Mouse (Mus musculus) MEL (cell line): ENCODE measurements around the gene Homer1. TPM values are rescaled to one million over a fixed set of nuclear protein-coding genes. Genes with fewer than 3 reads are reported as not detected.
A peak's percentile ranks its signal among the peaks of the same experiment; 100 is the strongest.

Experiments
- DNase-seq: peaks from one replicate; pipeline ENCODE4 v3.0.0; 2011; ENCODE audit warnings: low read depth, low spot score
- H3K27ac ChIP-seq: 2 replicates; pipeline ENCODE4 v1.5.1; 2012; ENCODE audit warnings: low read depth, mild to moderate bottlenecking, control low read depth, low read length, moderate library complexity; ENCODE audit not compliant: control insufficient read depth
- H3K27me3 ChIP-seq, 2 experiments: fragments of 150-350 bp in 1 of 2; sonication (generic) in 1 of 2; 2 replicates each; pipeline ENCODE4 v1.6.1; 2012; ENCODE audit warnings: low read length in 2 of 2, mild to moderate bottlenecking in 2 of 2, improper control_type of control experiment in 1 of 2, moderate library complexity in 1 of 2; ENCODE audit not compliant: insufficient read depth in 2 of 2, control insufficient read depth in 1 of 2
- H3K36me3 ChIP-seq, 2 experiments: 2 replicates each; pipeline ENCODE4 v1.6.1; 2012 to 2014; ENCODE audit warnings: low read length in 2 of 2, improper control_type of control experiment in 1 of 2, inconsistent platforms in 1 of 2, mild to moderate bottlenecking in 1 of 2; ENCODE audit not compliant: insufficient read depth in 2 of 2, control insufficient read depth in 1 of 2
- H3K4me1 ChIP-seq, 2 experiments: fragments of 150-350 bp in 1 of 2; sonication (generic) in 1 of 2; 2 replicates each; pipeline ENCODE4 v1.6.1; 2012; ENCODE audit warnings: low read length in 2 of 2, improper control_type of control experiment in 1 of 2, mild to moderate bottlenecking in 1 of 2; ENCODE audit not compliant: insufficient read depth in 2 of 2, control insufficient read depth in 1 of 2
- H3K4me3 ChIP-seq, 2 experiments: fragments of 150-350 bp in 1 of 2; sonication (generic) in 1 of 2; 2 replicates each; pipeline ENCODE4 v1.5.1; 2012; ENCODE audit warnings: low read depth in 2 of 2, low read length in 2 of 2, mild to moderate bottlenecking in 2 of 2, moderate library complexity in 2 of 2, control low read depth in 1 of 2, improper control_type of control experiment in 1 of 2; ENCODE audit not compliant: control insufficient read depth in 1 of 2, insufficient read depth in 1 of 2
- H3K79me2 ChIP-seq: 2 replicates; pipeline ENCODE4 v1.6.1; 2012; ENCODE audit warnings: mild to moderate bottlenecking, low read length, moderate library complexity; ENCODE audit not compliant: control insufficient read depth, poor library complexity, insufficient read depth
- H3K9ac ChIP-seq: 2 replicates; pipeline ENCODE4 v1.6.1; 2012; ENCODE audit warnings: low read depth, mild to moderate bottlenecking, control low read depth, low read length, moderate library complexity; ENCODE audit not compliant: control insufficient read depth, poor library complexity, severe bottlenecking
- H3K9me3 ChIP-seq: fragments of 150-350 bp; sonication (generic); replicated peaks from 2 replicates; pipeline ENCODE4 v1.6.1; 2012; ENCODE audit warnings: mild to moderate bottlenecking, low read length, improper control_type of control experiment, moderate library complexity; ENCODE audit not compliant: insufficient read depth
- BHLHE40 ChIP-seq: IDR thresholded peaks from 2 replicates; pipeline ENCODE4 v1.6.1; 2012; ENCODE audit warnings: low read depth, mild to moderate bottlenecking, inconsistent platforms, low read length, improper control_type of control experiment, borderline replicate concordance
- CTCF ChIP-seq, 3 experiments: IDR thresholded peaks in 2 of 3; conservative IDR thresholded peaks in 1 of 3; 2 replicates each; pipeline ENCODE4 v1.5.1; 2011 to 2012; ENCODE audit warnings: low read length in 3 of 3, low read depth in 2 of 3, mild to moderate bottlenecking in 2 of 3, improper control_type of control experiment in 1 of 3, inconsistent platforms in 1 of 3, mixed read lengths in 1 of 3, moderate library complexity in 1 of 3; ENCODE audit not compliant: control insufficient read depth in 1 of 3, insufficient read depth in 1 of 3, poor library complexity in 1 of 3, severe bottlenecking in 1 of 3
- EP300 ChIP-seq, 2 experiments: IDR thresholded peaks; 2 replicates each; pipeline ENCODE4 v1.6.1; 2011; ENCODE audit warnings: improper control_type of control experiment in 2 of 2, low read length in 2 of 2, low read depth in 1 of 2, mild to moderate bottlenecking in 1 of 2
- ETS1 ChIP-seq: IDR thresholded peaks from 2 replicates; pipeline ENCODE4 v1.6.1; 2012; ENCODE audit warnings: low read depth, mild to moderate bottlenecking, inconsistent platforms, low read length, improper control_type of control experiment, moderate library complexity
- GABPA ChIP-seq: IDR thresholded peaks from 2 replicates; pipeline ENCODE4 v1.6.1; 2012; ENCODE audit warnings: low read depth, mild to moderate bottlenecking, inconsistent platforms, low read length, improper control_type of control experiment, moderate library complexity
- GATA1 ChIP-seq: IDR thresholded peaks from 2 replicates; pipeline ENCODE4 v1.6.1; 2011; ENCODE audit warnings: low read depth, low read length, improper control_type of control experiment
- HCFC1 ChIP-seq: IDR thresholded peaks from 2 replicates; pipeline ENCODE4 v1.6.1; 2012; ENCODE audit warnings: low read depth, mild to moderate bottlenecking, inconsistent platforms, low read length, improper control_type of control experiment, moderate library complexity
- JUND ChIP-seq: IDR thresholded peaks from 2 replicates; pipeline ENCODE4 v1.6.1; 2011; ENCODE audit warnings: low read depth, mild to moderate bottlenecking, improper control_type of control experiment, low read length
- KAT2A ChIP-seq: conservative IDR thresholded peaks from 2 replicates; pipeline ENCODE4 v1.6.1; 2012; ENCODE audit warnings: low read depth, low read length, improper control_type of control experiment, inconsistent platforms
- MAFK ChIP-seq: IDR thresholded peaks from 2 replicates; pipeline ENCODE4 v1.6.1; 2011; ENCODE audit warnings: low read depth, mild to moderate bottlenecking, low read length, improper control_type of control experiment, borderline replicate concordance
- MAX ChIP-seq: IDR thresholded peaks from 2 replicates; pipeline ENCODE4 v1.6.1; 2011; ENCODE audit warnings: low read length, improper control_type of control experiment
- MAZ ChIP-seq: IDR thresholded peaks from 2 replicates; pipeline ENCODE4 v1.6.1; 2012; ENCODE audit warnings: low read depth, mild to moderate bottlenecking, inconsistent platforms, low read length, improper control_type of control experiment
- MXI1 ChIP-seq: IDR thresholded peaks from 2 replicates; pipeline ENCODE4 v1.6.1; 2011; ENCODE audit warnings: mild to moderate bottlenecking, low read depth, low read length, improper control_type of control experiment
- MYB ChIP-seq: IDR thresholded peaks from 2 replicates; pipeline ENCODE4 v1.6.1; 2011; ENCODE audit warnings: mild to moderate bottlenecking, low read depth, low read length, improper control_type of control experiment
- MYC ChIP-seq: IDR thresholded peaks from 2 replicates; pipeline ENCODE4 v1.6.1; 2011; ENCODE audit warnings: low read depth, mild to moderate bottlenecking, low read length, improper control_type of control experiment, moderate library complexity
- NELFE ChIP-seq: IDR thresholded peaks from 2 replicates; pipeline ENCODE4 v1.6.1; 2011; ENCODE audit warnings: low read depth, low read length, improper control_type of control experiment
- NRF1 ChIP-seq: IDR thresholded peaks from 2 replicates; pipeline ENCODE4 v1.6.1; 2014; ENCODE audit warnings: low read depth, mild to moderate bottlenecking, inconsistent platforms, low read length, improper control_type of control experiment, moderate library complexity; ENCODE audit not compliant: poor library complexity, insufficient read depth, severe bottlenecking
- POLR2A ChIP-seq, 2 experiments: IDR thresholded peaks; 2 replicates each; pipeline ENCODE4 v1.6.1; 2011 to 2012; ENCODE audit warnings: low read length in 2 of 2, mild to moderate bottlenecking in 2 of 2, control low read depth in 1 of 2, improper control_type of control experiment in 1 of 2, low read depth in 1 of 2, moderate library complexity in 1 of 2; ENCODE audit not compliant: control insufficient read depth in 1 of 2, insufficient read depth in 1 of 2, poor library complexity in 1 of 2
- POLR2AphosphoS2 ChIP-seq: IDR thresholded peaks from 2 replicates; pipeline ENCODE4 v1.6.1; 2011; ENCODE audit warnings: low read length, improper control_type of control experiment
- POLR2AphosphoS5 ChIP-seq: IDR thresholded peaks from 2 replicates; pipeline ENCODE4 v1.6.1; 2012; ENCODE audit warnings: low read depth, borderline replicate concordance, mild to moderate bottlenecking, inconsistent platforms, low read length, moderate library complexity, mixed read lengths
- RAD21 ChIP-seq: IDR thresholded peaks from 2 replicates; pipeline ENCODE4 v1.6.1; 2011; ENCODE audit warnings: mild to moderate bottlenecking, low read depth, low read length, improper control_type of control experiment
- RCOR1 ChIP-seq: IDR thresholded peaks from 2 replicates; pipeline ENCODE4 v1.6.1; 2012; ENCODE audit warnings: low read depth, mild to moderate bottlenecking, inconsistent platforms, low read length, improper control_type of control experiment
- SIN3A ChIP-seq: IDR thresholded peaks from 2 replicates; pipeline ENCODE4 v1.6.1; 2012; ENCODE audit warnings: low read length, improper control_type of control experiment, inconsistent platforms
- TAL1 ChIP-seq: IDR thresholded peaks from 2 replicates; pipeline ENCODE4 v1.6.1; 2012; ENCODE audit warnings: mild to moderate bottlenecking, inconsistent platforms, low read length, moderate library complexity, mixed read lengths
- TCF12 ChIP-seq: IDR thresholded peaks from 2 replicates; pipeline ENCODE4 v1.6.1; 2014; ENCODE audit warnings: low read depth, mild to moderate bottlenecking, inconsistent platforms, low read length, improper control_type of control experiment, moderate library complexity
- UBTF ChIP-seq: IDR thresholded peaks from 2 replicates; pipeline ENCODE4 v1.6.1; 2012; ENCODE audit warnings: low read depth, mild to moderate bottlenecking, inconsistent platforms, low read length, improper control_type of control experiment, moderate library complexity, borderline replicate concordance; ENCODE audit not compliant: insufficient read depth
- ZC3H11A ChIP-seq: IDR thresholded peaks from 2 replicates; pipeline ENCODE4 v1.6.1; 2012; ENCODE audit warnings: low read depth, mild to moderate bottlenecking, inconsistent platforms, low read length, improper control_type of control experiment
- ZNF384 ChIP-seq: IDR thresholded peaks from 2 replicates; pipeline ENCODE4 v1.6.1; 2012; ENCODE audit warnings: low read depth, mild to moderate bottlenecking, inconsistent platforms, low read length, improper control_type of control experiment
- polyA plus RNA-seq, 2 experiments: library from polyadenylated mRNA; stranded (reverse) in 1 of 2; unstranded in 1 of 2; fragments of >175 nt in 1 of 2; fragments of >200 nt in 1 of 2; gene quantifications; 2 replicates each; pipeline versions ENCODE4 v1.2.1 to v1.2.4; 2012; ENCODE audit warnings: low replicate concordance in 2 of 2, low read depth in 1 of 2; ENCODE audit not compliant: insufficient read length in 2 of 2, insufficient read depth in 1 of 2, missing spikeins in 1 of 2
- total RNA-seq: library from RNA; depleted of rRNA; stranded (reverse); fragments of 300-350 nt; gene quantifications from 2 replicates; pipeline ENCODE4 v1.2.3, GENCODE M21; 2012

Homer1 gene
- total and polyA plus RNA-seq, 3 experiments = 19.5 to 20.6 TPM; not detected in 1

DNA sequence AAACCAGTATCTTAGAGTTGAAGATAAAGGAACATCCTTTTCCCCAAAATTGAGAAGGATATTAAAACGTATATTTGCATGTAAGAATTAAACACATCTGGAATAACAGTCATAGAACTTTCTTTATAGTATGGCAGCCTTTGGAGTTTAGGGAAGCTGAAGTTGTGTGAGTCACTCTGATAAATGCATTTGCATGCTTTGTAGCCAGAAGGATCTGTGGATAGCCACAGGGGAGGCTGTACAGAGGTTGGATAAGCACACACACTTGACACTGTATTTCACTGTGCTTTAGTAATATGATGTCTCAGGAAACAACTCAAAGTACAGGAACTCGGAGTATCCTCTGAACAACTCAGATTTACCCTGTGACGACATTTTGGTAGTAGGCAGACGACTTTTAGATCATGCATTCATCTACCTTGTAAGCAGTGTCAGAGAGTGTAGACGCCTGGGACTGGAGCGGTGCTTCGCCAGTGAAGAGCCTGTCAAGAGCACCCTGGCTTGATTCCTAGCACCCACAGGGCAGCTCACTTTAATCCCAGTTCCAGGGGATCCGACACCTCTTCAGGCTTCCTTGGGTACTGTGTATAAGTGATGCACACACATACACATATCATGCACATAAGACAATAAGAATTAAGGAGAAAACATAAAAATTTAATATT, 81.1 kb downstream of the Homer1 start:
- TF ChIP-seq TAL1 (peak; percentile 87), RAD21 (no peak), MAX (0 out of 2 replicates have a peak, but pooled peaks have one; percentile 28), ZNF384 (no peak), UBTF (no peak), NRF1 (no peak), GATA1 (peak; percentile 91), MYC (peak; percentile 76; the same call in 1 of the 2 replicates), SIN3A (peak; percentile 75), MAFK (no peak), RCOR1 (peak; percentile 78), HCFC1 (no peak), KAT2A (no peak), ETS1 (peak; percentile 77), BHLHE40 (peak; percentile 35; the same call in 1 of the 2 replicates), ZC3H11A (no peak), POLR2AphosphoS2 (no peak), MAZ (no peak), POLR2A (IDR thresholded peaks at IDR 0.05; ENCODE audit: control insufficient read depth in 1 of 2, insufficient read depth in 1 of 2, low read depth in 1 of 2, low read length in 2 of 2, poor library complexity in 1 of 2) (no peak), POLR2AphosphoS5 (no peak), GABPA (no peak), EP300 (IDR thresholded peaks at IDR 0.05; ENCODE audit: low read depth in 1 of 2, low read length in 2 of 2) (peak; percentile 89 to 96), JUND (0 out of 2 replicates have a peak, but pooled peaks have one; percentile 56), NELFE (no peak), MYB (no peak), TCF12 (peak; percentile 84), MXI1 (0 out of 2 replicates have a peak, but pooled peaks have one; percentile 35), CTCF (IDR thresholded peaks at IDR 0.05 in 2 of 3, conservative IDR thresholded peaks at IDR 0.05 in 1 of 3; ENCODE audit: control insufficient read depth in 1 of 3, insufficient read depth in 1 of 3, low read depth in 2 of 3, low read length in 3 of 3, poor library complexity in 1 of 3, severe bottlenecking in 1 of 3) (no peak)
- Histone ChIP-seq H3K4me1 (peaks cover 39 to 46% of the 10 kb centered on the region in 2 experiments), H3K9ac (peak overlapping the region; percentile 55), H3K27ac (peak overlapping the region; percentile 78), H3K36me3 (peaks cover 0 to 67% of the 10 kb centered on the region in 2 experiments; a peak in 2 of 4 replicates), H3K4me3 (peak overlapping the region; percentile 10 to 13; a peak in 2 of 4 replicates), H3K27me3 (no peaks in the 10 kb centered on the region), H3K9me3 (no peaks in the 10 kb centered on the region), H3K79me2 (no peaks in the 10 kb centered on the region; the same call in 1 of the 2 replicates)
- peak; percentile 88 for DNase-seq
